Mouse (Mus musculus): ENCODE data around the gene Gpr156.
"Not testable (repeated sequence)": the region's sequence is repeated elsewhere in the genome, so short reads cannot be mapped to it uniquely, and the experiment has no call there.

Gpr156 gene

DNA sequence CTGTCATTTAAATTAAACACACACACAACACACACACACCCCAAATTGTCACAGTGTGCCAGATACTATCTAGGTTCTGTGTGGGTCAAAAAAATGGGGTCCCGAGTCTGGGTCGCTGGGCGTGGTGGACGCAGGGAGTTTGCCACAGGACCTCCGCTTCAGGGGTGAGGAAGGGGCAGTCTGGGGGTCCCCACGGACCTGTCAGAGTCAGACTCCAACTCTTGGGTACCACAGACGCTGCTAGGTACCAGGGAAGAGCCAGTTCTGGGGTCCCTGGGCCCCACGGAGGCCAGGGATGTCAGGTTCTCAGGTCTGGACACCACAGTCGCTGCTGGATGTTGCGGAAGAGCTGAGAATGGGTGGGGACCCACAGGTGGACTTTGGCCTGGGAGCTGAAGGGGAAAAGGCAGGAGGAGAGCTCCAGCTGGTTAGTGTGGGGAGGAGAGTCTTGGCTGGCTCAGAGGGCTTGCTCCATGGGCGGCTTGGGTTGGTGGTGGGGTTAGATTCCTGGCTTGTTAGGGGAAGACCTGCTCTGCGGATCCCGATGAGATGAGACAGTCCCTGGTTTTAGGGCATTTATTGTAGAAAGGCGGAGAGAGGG lies 39.9 kb downstream of the Gpr156 start:
- no peak for DNase-seq (ENCODE audit: low read depth, low spot score)

- no peak for DNase-seq (ENCODE audit: low read depth, low spot score)
Observed at GRCm38 (mm10) chr16:37956751-37957150, 40.5 kb downstream of the Gpr156 start.

GRCm38 (mm10) chr16:37962696-37963095 lies 46.4 kb downstream of the Gpr156 start:
- DNase-seq (ENCODE audit: low read depth, low spot score) = not testable (repeated sequence)

DNA sequence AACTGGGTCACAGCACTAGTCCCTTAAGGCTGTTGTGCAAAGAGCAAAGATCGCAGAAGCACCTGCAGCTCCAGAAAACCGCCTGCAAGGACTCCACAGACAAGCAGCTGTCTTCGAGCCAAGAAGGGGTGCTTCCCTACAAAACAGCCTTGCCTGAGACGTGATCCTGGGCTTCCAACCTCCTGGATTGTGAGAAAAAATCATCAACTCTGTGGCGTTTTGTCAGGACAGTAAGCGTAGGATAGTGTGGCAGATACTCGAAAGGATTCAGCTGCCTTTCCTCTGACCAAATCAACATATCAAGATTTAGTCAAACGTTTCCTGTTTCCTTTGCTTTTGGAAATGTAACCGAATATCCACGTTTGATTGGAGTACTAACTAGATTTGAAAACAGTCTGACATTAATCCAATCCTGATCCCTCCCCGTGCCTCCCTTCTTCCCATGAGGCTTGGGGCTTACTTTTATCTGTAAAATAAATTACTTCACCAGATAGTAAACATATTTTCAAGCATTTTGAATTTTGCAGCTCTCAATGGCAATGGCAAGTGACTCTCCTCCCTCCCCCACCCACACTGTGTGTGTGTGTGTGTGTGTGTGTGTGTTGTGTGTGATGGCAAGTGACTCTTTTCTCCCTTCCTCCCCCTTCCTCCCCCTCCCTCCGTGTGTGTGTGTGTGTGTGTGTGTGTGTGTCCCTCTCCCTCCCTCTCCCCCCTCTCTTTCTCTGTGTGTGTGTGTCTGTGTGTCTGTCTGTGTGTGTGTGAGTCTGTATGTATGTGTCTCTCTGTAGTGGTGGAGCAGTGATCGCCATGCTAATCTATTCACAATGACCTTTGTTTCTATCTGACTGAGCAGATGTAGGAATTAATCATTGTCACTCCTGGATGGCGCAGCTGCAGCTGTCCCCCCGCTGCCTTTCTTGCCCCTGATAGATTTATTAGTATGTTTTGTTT lies 47.3 kb downstream of the Gpr156 start:
- DNase-seq (ENCODE audit: low read depth, low spot score) = no peak

DNA sequence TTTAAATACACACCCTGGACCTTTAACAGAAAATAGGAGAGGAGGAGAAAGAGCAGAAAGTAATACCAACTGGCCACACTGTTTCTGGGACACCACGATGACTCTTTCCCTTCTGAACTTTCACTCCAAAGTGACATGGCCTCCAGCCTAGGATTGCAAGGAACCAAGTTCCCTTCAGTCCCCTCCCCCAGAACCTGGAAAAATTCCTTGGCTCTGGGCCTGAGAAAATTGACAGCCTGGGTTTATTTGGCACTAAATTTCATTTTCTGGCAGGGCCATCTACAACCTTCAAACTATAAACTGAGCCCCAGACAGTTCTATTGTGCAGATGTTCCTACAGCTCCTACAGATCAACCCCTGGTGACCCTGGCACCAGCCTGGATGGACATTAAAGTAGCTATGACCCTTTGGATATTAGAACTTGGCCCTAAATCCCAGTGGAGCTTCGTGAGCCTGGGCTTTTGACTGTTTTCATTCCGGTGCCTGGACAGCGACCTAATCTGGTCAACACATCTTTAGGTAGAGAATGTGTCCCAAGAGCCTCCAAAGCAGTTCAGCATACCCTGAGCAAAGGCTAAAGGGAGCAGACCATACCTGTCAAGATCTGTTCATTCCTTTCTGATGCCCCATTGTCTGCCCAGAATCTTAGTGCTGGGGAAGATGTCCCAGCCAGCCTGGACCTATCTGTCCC lies 48.2 kb downstream of the Gpr156 start:
- DNase-seq (ENCODE audit: low read depth, low spot score) = no peak

DNA sequence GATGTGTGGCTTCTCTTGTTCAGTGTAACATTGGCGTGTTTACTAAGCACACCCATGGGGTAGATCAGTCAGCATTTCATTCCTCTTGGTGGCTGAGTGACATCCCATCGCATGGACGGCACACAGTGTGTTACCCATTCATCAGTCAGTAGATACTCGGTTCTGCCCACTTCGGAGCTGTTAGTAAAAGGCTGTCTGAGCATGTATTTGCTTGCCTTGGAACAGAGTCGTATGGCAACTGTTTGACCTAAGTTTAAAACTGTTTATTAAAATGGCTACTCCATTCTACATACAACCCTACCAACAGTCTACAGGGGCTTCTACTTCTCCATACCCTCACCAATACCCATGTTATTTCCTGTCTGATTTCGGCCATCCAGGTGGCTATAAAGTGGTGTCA lies 50.6 kb downstream of the Gpr156 start:
- DNase-seq (ENCODE audit: low read depth, low spot score) = no peak

GRCm38 (mm10) chr16:37967415-37967814 lies 51.1 kb downstream of the Gpr156 start:
- DNase-seq (ENCODE audit: low read depth, low spot score) = peak; percentile 6

- no peak for DNase-seq (ENCODE audit: low read depth, low spot score)
Observed at GRCm38 (mm10) chr16:37971522-37971921, 55.2 kb downstream of the Gpr156 start.

GRCm38 (mm10) chr16:37972357-37972756 lies 56.1 kb downstream of the Gpr156 start:
- DNase-seq (ENCODE audit: low read depth, low spot score) = no peak

DNA sequence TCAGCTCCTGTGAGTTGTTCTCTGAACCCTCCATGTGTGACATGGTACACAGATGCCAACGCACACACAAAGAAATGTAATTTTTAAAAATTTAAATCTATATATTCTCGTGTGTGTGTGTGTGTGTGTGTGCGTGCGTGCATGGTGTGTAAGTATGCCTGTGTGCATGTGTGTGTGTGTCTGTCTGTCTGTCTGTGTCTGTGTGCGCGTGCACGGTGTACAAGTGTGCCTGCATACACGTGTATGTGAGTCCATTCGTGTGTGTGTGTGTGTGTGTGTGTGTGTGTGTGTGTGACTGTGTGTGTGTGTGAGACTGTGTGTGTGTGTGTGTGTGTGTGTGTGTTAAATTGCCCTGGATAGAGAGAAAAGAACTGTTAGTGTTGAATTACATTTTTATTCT lies 56.9 kb downstream of the Gpr156 start:
- not testable (repeated sequence) for DNase-seq (ENCODE audit: low read depth, low spot score)

DNA sequence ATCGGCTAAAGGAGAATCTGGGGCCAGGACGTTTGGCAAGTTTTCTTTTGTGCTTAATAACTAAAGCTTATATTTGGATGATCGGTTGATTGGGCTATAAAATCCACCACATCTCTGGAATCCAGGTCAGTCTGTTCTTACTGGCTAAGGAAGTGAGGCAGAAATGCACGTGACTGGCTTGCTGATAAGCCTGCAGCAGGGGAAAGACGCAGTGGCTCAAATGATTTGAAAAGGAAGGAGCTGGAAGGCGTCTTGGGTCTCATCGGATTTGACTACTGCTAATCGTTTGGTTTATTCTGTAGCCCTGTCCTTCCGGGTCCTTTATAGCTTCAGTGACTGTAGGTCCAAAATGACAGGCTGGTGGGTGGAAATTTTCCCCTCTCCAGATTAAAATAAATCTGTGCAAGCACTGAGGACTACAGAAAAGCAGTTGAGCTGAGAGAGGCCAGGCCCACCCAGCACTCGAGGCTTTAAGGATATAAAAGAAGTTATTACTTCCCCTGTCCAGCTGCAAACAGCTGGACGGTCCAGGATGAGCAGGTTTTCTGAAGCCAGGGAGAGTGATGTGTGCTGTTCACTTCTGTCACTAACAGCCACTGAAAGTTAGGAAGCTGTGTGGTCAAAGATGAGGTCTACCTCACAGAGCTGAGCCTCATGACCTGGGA lies 57.7 kb downstream of the Gpr156 start:
- no peak for DNase-seq (ENCODE audit: low read depth, low spot score)

- no peak for DNase-seq (ENCODE audit: low read depth, low spot score)
Observed at GRCm38 (mm10) chr16:37974520-37975340, 58.4 kb downstream of the Gpr156 start.

- no peak for DNase-seq (ENCODE audit: low read depth, low spot score)
Observed at GRCm38 (mm10) chr16:37981907-37982306, 65.6 kb downstream of the Gpr156 start.

DNA sequence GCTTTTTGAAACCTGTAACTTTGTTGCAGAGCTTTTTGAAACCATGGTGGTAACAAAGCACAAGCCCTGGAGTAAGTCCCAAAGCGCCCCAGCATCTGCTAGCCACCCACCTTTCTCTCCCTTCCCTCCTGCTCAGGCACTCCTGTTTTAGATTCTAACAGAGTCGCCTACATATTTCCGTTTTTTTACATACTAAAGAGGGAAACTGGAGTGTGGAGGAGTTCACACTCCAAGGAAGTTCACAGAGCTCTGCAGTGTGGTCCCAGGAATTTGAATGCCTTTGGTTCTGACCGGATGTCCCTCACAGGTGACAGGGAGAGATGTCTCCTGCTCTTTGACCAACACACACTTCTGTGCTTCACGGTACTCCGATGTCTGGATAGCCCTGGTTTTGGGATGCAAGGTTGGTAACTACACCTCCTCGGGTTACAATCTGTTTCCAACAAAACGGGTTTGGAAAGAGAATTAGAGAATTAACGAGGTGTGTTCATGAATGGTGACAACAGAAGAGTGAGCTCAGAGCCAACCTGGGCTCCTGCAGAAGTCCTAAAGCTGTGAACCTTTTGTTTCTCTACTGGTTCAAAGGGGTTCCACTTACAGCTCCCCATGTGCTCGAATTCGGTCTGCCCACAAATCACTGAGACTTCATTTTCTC lies 72.0 kb downstream of the Gpr156 start:
- DNase-seq (ENCODE audit: low read depth, low spot score) = no peak

- DNase-seq (ENCODE audit: low read depth, low spot score) = no peak
Observed at GRCm38 (mm10) chr16:37989796-37990195, 73.5 kb downstream of the Gpr156 start.

DNA sequence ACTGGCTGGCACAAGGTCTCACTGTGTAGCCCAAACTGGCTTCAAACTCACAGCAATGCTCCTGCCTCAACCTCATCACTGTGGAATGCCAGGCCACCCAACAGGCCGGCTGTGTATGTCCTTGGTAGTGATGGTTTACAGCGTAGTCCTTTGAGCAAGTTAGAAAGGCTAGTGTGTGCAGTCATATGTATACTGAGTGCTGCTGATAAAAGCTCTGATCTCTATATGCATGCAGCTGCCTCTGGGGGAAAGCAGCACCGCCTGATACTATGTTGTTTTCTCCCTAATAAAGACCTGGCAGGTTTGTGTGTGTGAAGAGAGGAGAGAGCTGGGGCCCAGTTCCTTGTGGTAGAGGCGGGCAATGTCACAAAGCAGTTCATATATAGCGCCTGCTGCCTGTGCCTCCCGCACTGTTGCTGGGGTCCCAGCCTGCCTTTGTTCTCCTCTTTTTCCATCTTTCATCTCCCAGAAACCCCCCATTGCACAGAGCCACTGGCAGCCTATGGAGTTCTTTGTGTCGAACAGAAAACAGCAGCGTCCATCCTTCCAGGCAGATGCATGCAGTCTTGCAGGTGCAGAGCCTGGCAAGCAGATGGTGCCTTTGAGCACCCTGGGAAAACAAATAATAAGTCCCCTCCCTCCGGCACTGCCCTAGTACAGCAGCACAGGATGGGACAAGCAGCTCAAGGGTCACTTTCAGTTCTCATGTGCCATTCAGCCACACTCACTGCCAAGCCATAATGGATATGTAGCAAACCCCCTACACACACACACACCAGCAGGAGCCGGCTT lies 74.5 kb downstream of the Gpr156 start:
- no peak for DNase-seq (ENCODE audit: low read depth, low spot score)

DNA sequence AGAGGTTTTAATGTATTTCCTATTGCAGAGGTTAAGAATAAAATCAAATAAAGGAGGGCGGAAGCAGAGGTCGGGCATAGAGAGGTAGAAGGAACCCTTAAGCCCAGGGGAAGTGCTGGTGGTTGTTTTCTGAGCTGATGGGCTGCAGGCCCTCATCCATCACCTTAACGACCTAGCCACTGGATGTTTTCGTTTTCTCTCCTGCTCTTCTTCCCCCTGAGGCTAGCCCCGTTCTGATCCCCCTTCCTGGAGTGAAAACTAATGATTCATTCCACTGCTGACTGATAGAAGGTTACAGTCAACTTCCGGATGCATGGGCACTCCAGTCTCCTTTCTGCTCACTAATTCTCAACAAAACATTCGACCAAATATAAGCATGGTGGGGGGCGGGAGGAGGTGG lies 76.5 kb downstream of the Gpr156 start:
- DNase-seq (ENCODE audit: low read depth, low spot score) = no peak

DNA sequence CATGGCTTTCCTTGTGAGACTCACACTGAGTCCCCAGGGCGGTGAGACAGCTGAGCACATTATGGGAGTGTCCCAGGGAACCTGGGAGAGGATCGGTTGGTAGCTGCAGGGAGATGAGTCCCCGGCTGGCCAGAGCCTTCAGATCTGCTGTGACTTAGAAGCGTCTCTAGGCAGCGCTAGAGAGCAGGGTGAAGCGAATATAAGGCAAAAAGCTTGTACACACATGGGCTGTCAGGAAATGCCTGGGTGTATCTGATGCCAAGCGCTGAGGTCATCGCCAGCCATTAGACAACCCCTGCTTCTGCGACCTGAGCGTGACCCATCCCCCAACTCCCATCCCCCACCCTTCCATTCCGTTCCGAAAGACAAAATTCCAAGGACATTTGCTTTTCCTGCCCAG lies 78.4 kb downstream of the Gpr156 start:
- DNase-seq (ENCODE audit: low read depth, low spot score) = no peak

DNA sequence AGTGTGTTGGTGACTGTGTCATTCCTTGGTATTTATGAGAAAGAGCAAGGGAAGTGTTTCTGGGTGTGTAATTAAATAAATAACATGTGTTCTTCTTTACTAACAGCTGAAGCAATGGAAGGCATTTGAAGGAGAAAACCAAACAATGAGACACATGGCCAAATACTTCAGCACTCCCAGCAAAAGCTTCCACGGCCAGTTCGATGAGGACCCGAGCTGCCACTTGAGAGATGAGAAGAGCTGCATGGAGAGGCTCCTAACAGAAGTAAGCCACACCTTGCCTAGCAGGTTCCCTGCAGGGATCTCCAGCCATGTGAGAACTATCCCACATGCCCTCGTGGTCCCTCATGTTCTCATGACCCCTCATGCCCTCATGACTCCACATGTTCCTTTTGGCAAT lies 81.5 kb downstream of the Gpr156 start:
- DNase-seq (ENCODE audit: low read depth, low spot score) = no peak

GRCm38 (mm10) chr16:37999762-38000161 lies 83.5 kb downstream of the Gpr156 start:
- DNase-seq (ENCODE audit: low read depth, low spot score) = no peak
